Mouse (Mus musculus) cerebellum, adult 2 months (tissue): ENCODE data around the gene Gstp3. TPM values are rescaled to one million over a fixed set of nuclear protein-coding genes. Genes with fewer than 3 reads are reported as not detected.

Source experiments
- DNase-seq, 2 experiments: peaks; one replicate each; pipeline ENCODE4 v3.0.0; 2021
- H3K27ac ChIP-seq: fragments of 200-500 bp; 2 replicates; pipeline ENCODE4 v1.5.1; 2012; ENCODE audit warnings: low read length, control low read depth, inconsistent platforms; ENCODE audit not compliant: insufficient read depth
- H3K27me3 ChIP-seq: fragments of 200-500 bp; 2 replicates; pipeline ENCODE4 v1.6.1; 2012; ENCODE audit warnings: inconsistent platforms, mild to moderate bottlenecking, low read length, moderate library complexity; ENCODE audit not compliant: control insufficient read depth, insufficient read depth
- H3K4me1 ChIP-seq: fragments of 200-500 bp; 2 replicates; pipeline ENCODE4 v1.6.1; 2011; ENCODE audit warnings: low read length; ENCODE audit not compliant: control insufficient read depth, insufficient read depth
- H3K4me3 ChIP-seq: fragments of 200-500 bp; replicated peaks from 2 replicates; pipeline ENCODE3; 2011; ENCODE audit warnings: mild to moderate bottlenecking, low read depth, low read length, control low read depth; ENCODE audit not compliant: insufficient read depth
- CTCF ChIP-seq: fragments of 200-500 bp; IDR thresholded peaks from 2 replicates; pipeline ENCODE4 v1.5.1; 2011; ENCODE audit warnings: low read depth, mild to moderate bottlenecking, control low read depth, low read length, moderate library complexity, borderline replicate concordance; ENCODE audit not compliant: insufficient read depth
- POLR2A ChIP-seq: fragments of 200-500 bp; IDR thresholded peaks from 2 replicates; pipeline ENCODE4 v1.6.1; 2011; ENCODE audit warnings: low read length, control low read depth, borderline replicate concordance; ENCODE audit not compliant: insufficient read depth
- WGBS: fragments of 180-500 bp; shearing (Covaris S2); methylation state at CpG from one replicate; pipeline ENCODE4 v1.1.7; 2018; 5-methylcytosine and 5-hydroxymethylcytosine counted together
- polyA plus RNA-seq: library from polyadenylated mRNA; depleted of rRNA; stranded (reverse); fragments of >200 nt; gene quantifications from 2 replicates; pipeline ENCODE4 v1.2.3, GENCODE M21; 2012; rRNA removed

Gstp3 gene
- polyA plus RNA-seq, 1 experiment = not detected

DNA sequence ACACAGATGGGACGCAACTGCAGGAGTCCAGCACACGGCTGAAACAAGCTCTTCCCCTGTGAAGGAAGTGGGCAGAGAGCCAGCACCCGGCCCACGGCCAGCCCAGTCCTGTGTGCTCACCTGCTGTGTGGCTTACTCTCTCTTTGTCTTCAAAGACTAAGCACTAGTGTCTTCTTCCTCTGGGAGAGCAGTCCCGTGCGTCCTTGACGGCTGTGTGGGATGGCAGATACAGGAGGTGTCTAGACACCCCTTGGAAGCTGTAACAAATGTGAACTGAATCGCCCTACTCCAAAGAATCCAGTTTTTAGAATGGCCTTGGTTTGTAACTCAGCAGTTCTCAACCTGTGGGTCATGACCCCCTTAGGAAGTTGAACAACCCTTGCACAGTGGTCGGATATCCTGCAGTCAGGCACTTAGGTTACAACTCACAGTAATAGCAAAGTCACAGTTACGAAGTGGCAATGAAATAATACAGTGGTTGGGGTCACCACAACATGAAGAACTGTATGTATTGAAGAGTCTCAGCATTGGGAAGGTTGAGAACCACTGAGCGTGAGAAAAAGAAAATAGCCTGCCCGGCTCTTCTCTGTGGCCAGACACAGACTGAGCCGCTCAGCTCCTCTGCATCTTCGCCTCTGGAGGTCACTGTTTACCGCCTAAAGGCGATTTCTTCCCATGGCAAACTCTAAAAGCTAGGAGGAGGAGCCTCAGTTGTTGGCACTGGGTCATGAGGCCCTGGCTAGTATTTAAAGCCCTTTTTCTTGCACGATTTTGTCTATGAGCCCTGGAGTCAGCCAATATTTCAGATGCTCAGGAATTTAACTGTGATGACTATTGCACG lies 40.4 kb downstream of the Gstp3 start:
- H3K27ac ChIP-seq = peak overlapping the region; percentile 10; the same call in 1 of the 2 replicates
- 6% methylated on average over 18 of the region's 18 CpGs for WGBS
- peaks cover 11% of the 10 kb centered on the region for H3K4me1 ChIP-seq
- TF ChIP-seq POLR2A (no peak), CTCF (peak; percentile 86)
- H3K4me3 ChIP-seq = no peak overlapping the region
- H3K27me3 ChIP-seq = no peaks in the 10 kb centered on the region
- peak; percentile 86 to 89 for DNase-seq

- WGBS = 75% methylated on average over 10 of the region's 10 CpGs
Measured at GRCm38 (mm10) chr19:4017921-4018587, 41.3 kb downstream of the Gstp3 start.

GRCm38 (mm10) chr19:4015635-4016034 lies 43.7 kb downstream of the Gstp3 start:
- Histone ChIP-seq H3K27me3 (no peaks in the 10 kb centered on the region), H3K4me1 (peaks cover 19% of the 10 kb centered on the region), H3K27ac (no peak overlapping the region), H3K4me3 (no peak overlapping the region)
- no peak for DNase-seq
- TF ChIP-seq CTCF (no peak), POLR2A (no peak)
- 75% methylated on average over 5 of the region's 5 CpGs for WGBS

More at GRCm38 (mm10) chr19:4017921-4018587, 41.3 kb downstream of the Gstp3 start:
- TF ChIP-seq POLR2A = no peak
- no peak for TF ChIP-seq CTCF
- Histone ChIP-seq H3K4me3 (no peak overlapping the region), H3K4me1 (peaks cover 11% of the 10 kb centered on the region), H3K27ac (peak overlapping the region; percentile 61; the same call in 1 of the 2 replicates), H3K27me3 (no peaks in the 10 kb centered on the region)
- DNase-seq = no peak

DNA sequence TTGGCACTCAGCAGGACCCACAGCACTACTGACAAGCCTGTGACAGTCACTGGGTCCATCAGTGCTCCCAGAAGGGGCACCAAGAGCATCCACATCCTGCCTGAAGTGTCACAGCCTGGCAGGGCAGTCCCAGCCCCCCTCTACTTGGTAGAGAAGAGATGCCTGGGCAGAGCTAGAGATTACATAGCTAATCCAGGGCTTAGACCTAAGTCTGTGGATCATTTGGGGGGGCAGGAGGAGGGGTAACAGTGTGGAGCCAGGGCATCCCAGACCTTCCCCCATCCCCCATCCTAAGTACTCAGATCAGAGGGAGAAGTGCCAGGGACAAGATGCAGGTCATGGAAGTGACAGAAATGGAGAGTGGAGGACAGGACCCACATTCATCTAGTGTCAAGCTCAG lies 44.6 kb downstream of the Gstp3 start:
- Histone ChIP-seq H3K4me3 (no peak overlapping the region), H3K27me3 (no peaks in the 10 kb centered on the region), H3K27ac (no peak overlapping the region), H3K4me1 (peaks cover 19% of the 10 kb centered on the region)
- DNase-seq = no peak
- TF ChIP-seq POLR2A (no peak), CTCF (no peak)

DNA sequence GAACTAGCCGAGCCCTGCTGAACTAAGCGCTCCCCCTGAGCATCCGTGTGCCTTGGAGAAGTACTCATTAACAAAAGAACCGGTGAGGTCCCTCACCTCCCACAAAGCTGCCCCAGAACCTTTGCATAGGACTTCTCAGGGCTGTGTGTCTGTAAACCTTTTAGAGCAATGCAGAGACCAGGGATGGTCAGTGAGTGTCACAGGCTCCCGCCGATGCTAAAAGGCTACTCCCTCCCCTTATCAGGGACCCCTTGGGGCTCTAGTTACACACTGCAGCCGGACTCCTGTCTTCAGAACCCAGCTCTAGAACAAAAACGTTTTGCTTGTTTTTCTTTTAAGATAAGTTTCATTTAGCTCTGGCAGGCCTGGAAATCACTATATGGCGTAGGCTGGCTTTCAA lies 46.3 kb downstream of the Gstp3 start:
- Histone ChIP-seq H3K27ac (no peak overlapping the region), H3K27me3 (no peaks in the 10 kb centered on the region), H3K4me3 (no peak overlapping the region), H3K4me1 (peaks cover 8% of the 10 kb centered on the region; the same call in 1 of the 2 replicates)
- 22% methylated on average over 9 of the region's 9 CpGs for WGBS
- no peak for TF ChIP-seq POLR2A
- no peak for TF ChIP-seq CTCF
- no peak for DNase-seq

DNA sequence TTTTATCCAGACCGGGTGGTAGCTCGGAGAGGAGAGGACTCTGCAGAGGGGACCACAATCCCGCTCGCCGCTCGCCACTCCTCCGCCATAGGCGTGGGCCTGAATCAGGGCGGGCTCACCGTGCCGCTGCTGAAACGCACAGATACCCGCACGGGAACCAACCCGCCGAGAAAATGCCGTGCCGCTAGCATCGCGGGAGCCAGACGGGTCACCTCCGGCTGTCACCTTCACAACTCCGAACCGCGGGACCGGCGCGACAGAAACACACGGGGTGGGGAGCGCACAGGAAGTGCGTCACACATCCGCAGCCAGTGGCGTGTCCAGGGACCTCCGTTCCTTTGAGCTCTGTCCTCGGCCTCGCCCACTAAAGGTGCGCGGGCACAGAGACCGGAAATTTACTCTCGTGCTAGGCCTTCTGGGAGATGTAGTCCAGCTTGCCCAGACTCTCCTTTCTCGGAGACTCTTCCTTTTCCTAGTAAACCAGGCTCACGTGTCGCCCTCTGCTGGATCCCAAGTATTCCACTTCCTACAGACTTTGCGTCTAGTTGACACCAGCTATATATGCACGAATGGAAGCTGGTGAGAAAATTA lies 46.8 kb downstream of the Gstp3 start, which contains the start of gene Ndufv1:
TSS of gene Ndufv1 (minus strand) at position 375 of the 591 bp plus-strand sequence.
- Histone ChIP-seq H3K27ac (peak within 1 kb of the TSS; percentile 67), H3K27me3 (no peaks in the 10 kb centered on the region), H3K4me1 (peaks cover 8% of the 10 kb centered on the region; the same call in 1 of the 2 replicates), H3K4me3 (peak within 1 kb of the TSS; percentile 74)
- DNase-seq = peak; percentile 97 to 99
- WGBS = under 1% methylated on average over 45 of the region's 45 CpGs
- TF ChIP-seq CTCF (peak; percentile 83), POLR2A (peak; percentile 95)

DNA sequence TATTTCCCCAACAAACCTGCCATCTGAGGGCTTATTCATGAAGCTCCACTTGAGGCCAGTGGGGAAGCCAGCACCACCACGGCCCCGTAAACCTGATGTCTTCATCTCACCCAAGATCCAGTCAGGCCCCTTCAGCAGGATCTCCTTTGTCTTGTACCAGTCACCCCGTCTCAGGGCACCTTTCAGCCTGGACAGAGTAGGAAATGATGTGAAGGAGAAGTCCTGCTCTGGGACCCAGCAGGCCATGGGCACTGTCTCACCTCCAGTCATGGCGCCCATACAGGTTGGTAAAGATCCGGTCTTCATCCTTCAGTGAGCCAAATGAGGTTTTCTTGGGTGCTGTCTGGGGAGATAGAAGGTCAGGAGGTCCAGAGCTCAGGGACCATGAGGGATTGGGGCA lies 48.3 kb downstream of the Gstp3 start:
- no peak overlapping the region for H3K4me3 ChIP-seq
- WGBS = 93% methylated on average over 5 of the region's 5 CpGs
- TF ChIP-seq POLR2A (no peak), CTCF (no peak)
- no peaks in the 10 kb centered on the region for H3K27me3 ChIP-seq
- peaks cover 8% of the 10 kb centered on the region; the same call in 1 of the 2 replicates for H3K4me1 ChIP-seq
- no peak overlapping the region for H3K27ac ChIP-seq
- DNase-seq = no peak

Other genes with a start within 250 kb of the Gstp3 start
- gene Chka, start 207.8 kb downstream of the Gstp3 start, polyA plus RNA-seq = 118 and 132 TPM in 2 replicates
- gene Tcirg1, start 152.4 kb downstream of the Gstp3 start, polyA plus RNA-seq = 29.9 and 32.3 TPM in 2 replicates
- gene Ndufs8, start 146.8 kb downstream of the Gstp3 start, polyA plus RNA-seq = 363 and 369 TPM in 2 replicates
- gene Aldh3b1, start 129.8 kb downstream of the Gstp3 start, polyA plus RNA-seq = 7.0 and 8.0 TPM in 2 replicates
- gene Unc93b1, start 124.4 kb downstream of the Gstp3 start, polyA plus RNA-seq = 14.3 and 14.5 TPM in 2 replicates
- 0.11 and 0.21 TPM in 2 replicates for gene Aldh3b3, start 100.9 kb downstream of the Gstp3 start, polyA plus RNA-seq
- 0.32 and 0.36 TPM in 2 replicates for gene Aldh3b2, start 87.2 kb downstream of the Gstp3 start, polyA plus RNA-seq
- 9.7 and 10.8 TPM in 2 replicates for gene Acy3, start 73.0 kb downstream of the Gstp3 start, polyA plus RNA-seq
- 0.08 and 0.33 TPM in 2 replicates for gene Tbx10, start 66.8 kb downstream of the Gstp3 start, polyA plus RNA-seq
- gene Nudt8, start 59.0 kb downstream of the Gstp3 start, polyA plus RNA-seq = 8.4 and 9.4 TPM in 2 replicates
- gene Gm49405, start 58.9 kb downstream of the Gstp3 start, polyA plus RNA-seq = 4.8 and 5.5 TPM in 2 replicates
- gene Doc2g, start 56.3 kb downstream of the Gstp3 start, polyA plus RNA-seq = 15.8 and 19.9 TPM in 2 replicates
- 331 and 332 TPM in 2 replicates for gene Ndufv1, start 46.8 kb downstream of the Gstp3 start, polyA plus RNA-seq
- 517 and 561 TPM in 2 replicates for gene Gstp1, start 21.6 kb downstream of the Gstp3 start, polyA plus RNA-seq
- gene Gstp2, start 13.5 kb downstream of the Gstp3 start, polyA plus RNA-seq = 8.0 and 10.0 TPM in 2 replicates
- gene Cabp2, start 22.0 kb upstream of the Gstp3 start, polyA plus RNA-seq = 5.5 and 8.0 TPM in 2 replicates
- 88.7 and 97.0 TPM in 2 replicates for gene Cdk2ap2, start 37.6 kb upstream of the Gstp3 start, polyA plus RNA-seq
- 568 and 602 TPM in 2 replicates for gene Pitpnm1, start 40.4 kb upstream of the Gstp3 start, polyA plus RNA-seq
- gene Aip, start 66.3 kb upstream of the Gstp3 start, polyA plus RNA-seq = 207 and 209 TPM in 2 replicates
- 0.11 and 0.13 TPM in 2 replicates for gene Gpr152, start 80.2 kb upstream of the Gstp3 start, polyA plus RNA-seq
- gene Cabp4, start 84.5 kb upstream of the Gstp3 start, polyA plus RNA-seq = 0.06 and 0.16 TPM in 2 replicates
- gene Coro1b, start 89.0 kb upstream of the Gstp3 start, polyA plus RNA-seq = 240 and 294 TPM in 2 replicates
- 0.98 and 1.2 TPM in 2 replicates for gene Ptprcap, start 94.0 kb upstream of the Gstp3 start, polyA plus RNA-seq
- gene Rps6kb2, start 103.8 kb upstream of the Gstp3 start, polyA plus RNA-seq = 93.6 and 95.0 TPM in 2 replicates
- 25.8 and 31.2 TPM in 2 replicates for gene Carns1, start 115.9 kb upstream of the Gstp3 start, polyA plus RNA-seq
- 1.1 and 1.4 TPM in 2 replicates for gene Tbc1d10c, start 131.7 kb upstream of the Gstp3 start, polyA plus RNA-seq
- gene Ppp1ca, start 132.5 kb upstream of the Gstp3 start, polyA plus RNA-seq = 316 and 348 TPM in 2 replicates
- 31.9 and 37.6 TPM in 2 replicates for gene Rad9a, start 142.1 kb upstream of the Gstp3 start, polyA plus RNA-seq
- 4.3 and 5.0 TPM in 2 replicates for gene Clcf1, start 154.7 kb upstream of the Gstp3 start, polyA plus RNA-seq
- gene AC109138.7, start 154.8 kb upstream of the Gstp3 start, polyA plus RNA-seq = 0.77 TPM in 1 of 2 replicates, not detected in the other
- gene Pold4, start 172.3 kb upstream of the Gstp3 start, polyA plus RNA-seq = 39.3 and 40.1 TPM in 2 replicates
- 139 and 151 TPM in 2 replicates for gene Ssh3, start 209.6 kb upstream of the Gstp3 start, polyA plus RNA-seq
- gene Ankrd13d, start 223.6 kb upstream of the Gstp3 start, polyA plus RNA-seq = 74.3 and 76.1 TPM in 2 replicates
- gene Grk2, start 246.7 kb upstream of the Gstp3 start, polyA plus RNA-seq = 226 and 239 TPM in 2 replicates